Mouse (Mus musculus) retina, embryonic 14.5 days (tissue): ENCODE results near the gene Olfr1098.

ENCODE experiments used
- DNase-seq: peaks from one replicate; pipeline ENCODE4 v3.0.0-alpha.2; 2015; ENCODE audit warnings: low spot score

Gene Olfr1098

GRCm38 (mm10) chr2:86924445-86924844, at the start of gene Olfr1098:
Gene Olfr1098 (minus strand): TSS chr2:86924545.
- no peak for DNase-seq

- DNase-seq, result no peak
These were observed 36.2 kb upstream of the Olfr1098 start, which contains the start of gene Olfr1099 for GRCm38 (mm10) chr2:86960593-86960992. Gene Olfr1099 (minus strand): TSS chr2:86960693.

GRCm38 (mm10) chr2:86926557-86926956, 2.2 kb upstream of the Olfr1098 start:
- DNase-seq, result no peak

- no peak for DNase-seq
These were observed 18.7 kb downstream of the Olfr1098 start for GRCm38 (mm10) chr2:86905647-86906046.

GRCm38 (mm10) chr2:86892116-86892515, 32.2 kb downstream of the Olfr1098 start, which contains the start of gene Olfr1097:
Gene Olfr1097 (minus strand): TSS chr2:86892216.
- no peak for DNase-seq

- no peak for DNase-seq
These were observed 49.6 kb downstream of the Olfr1098 start, which contains the start of gene Gm13723 for GRCm38 (mm10) chr2:86874702-86875101. Gene Gm13723 (minus strand): TSS chr2:86874802.
